Mouse (Mus musculus) liver, embryonic 15.5 days (tissue): Measurements from ENCODE around the gene Rtn4. TPM values are rescaled to one million over a fixed set of nuclear protein-coding genes. Genes with fewer than 3 reads are reported as not detected.

Experiments used
- ATAC-seq: fragments of 200-750 bp; cut with Nextera tagmentation; 2 replicates; pipeline ENCODE4 v1.8.0; 2017; ENCODE audit warnings: moderate number of reproducible peaks, mild to moderate bottlenecking, moderate library complexity; ENCODE audit not compliant: insufficient read depth
- H3K27ac ChIP-seq: fragments of 300-500 bp; sonication (generic); replicated peaks from 2 replicates; pipeline ENCODE4 v1.5.1; 2015; ENCODE audit warnings: mild to moderate bottlenecking, inconsistent platforms
- H3K27me3 ChIP-seq: fragments of 300-500 bp; sonication (generic); 2 replicates; pipeline ENCODE4 v1.6.1; 2015; ENCODE audit warnings: mild to moderate bottlenecking, inconsistent platforms
- H3K36me3 ChIP-seq: fragments of 300-500 bp; sonication (generic); replicated peaks from 2 replicates; pipeline ENCODE4 v1.6.1; 2015; ENCODE audit warnings: moderate library complexity, mild to moderate bottlenecking, inconsistent platforms
- H3K4me1 ChIP-seq: fragments of 300-500 bp; sonication (generic); replicated peaks from 2 replicates; pipeline ENCODE4 v1.6.1; 2015; ENCODE audit warnings: inconsistent platforms
- H3K4me2 ChIP-seq: fragments of 300-500 bp; sonication (generic); 2 replicates; pipeline ENCODE4 v1.6.1; 2015; ENCODE audit warnings: moderate library complexity, mild to moderate bottlenecking, inconsistent platforms
- H3K4me3 ChIP-seq: fragments of 300-500 bp; sonication (generic); replicated peaks from 2 replicates; pipeline ENCODE4 v1.5.1; 2015; ENCODE audit warnings: mild to moderate bottlenecking, inconsistent platforms
- H3K9ac ChIP-seq: fragments of 300-500 bp; sonication (generic); 2 replicates; pipeline ENCODE4 v1.6.1; 2015; ENCODE audit warnings: moderate library complexity, mild to moderate bottlenecking, inconsistent platforms
- H3K9me3 ChIP-seq: fragments of 300-500 bp; sonication (generic); replicated peaks from 2 replicates; pipeline ENCODE4 v1.6.1; 2016; ENCODE audit warnings: inconsistent platforms
- WGBS: fragments of 180-500 bp; shearing (Covaris S2); methylation state at CpG from one replicate; pipeline ENCODE4 v1.1.7; 2015; ENCODE audit warnings: mixed read lengths; ENCODE audit not compliant: insufficient replicate concordance; 5-methylcytosine and 5-hydroxymethylcytosine counted together
- polyA plus RNA-seq: library from polyadenylated mRNA; unstranded; fragments of >200 nt; fragmentation: Nextera tagmentation; extraction: Ambion mirVana; gene quantifications from 2 replicates; pipeline ENCODE4 v1.2.1, GENCODE M21; 2015

The Rtn4 gene
- polyA plus RNA-seq, 1 experiment from 2014 or later = 12.0 TPM

GRCm38 (mm10) chr11:29714114-29714513 is 21.4 kb downstream of the Rtn4 start:
- Histone ChIP-seq H3K9ac (no peak overlapping the region), H3K36me3 (no peaks in the 10 kb centered on the region), H3K4me3 (no peak overlapping the region), H3K27ac (no peak overlapping the region), H3K4me1 (peaks cover 6% of the 10 kb centered on the region; the same call in 1 of the 2 replicates), H3K27me3 (no peaks in the 10 kb centered on the region), H3K4me2 (no peak overlapping the region), H3K9me3 (no peaks in the 10 kb centered on the region)
- ATAC-seq = no peak
- WGBS = 72% methylated on average over 7 of the region's 7 CpGs

GRCm38 (mm10) chr11:29714789-29715188 is 22.0 kb downstream of the Rtn4 start:
- H3K27ac ChIP-seq = no peak overlapping the region
- no peak for ATAC-seq
- H3K4me2 ChIP-seq = no peak overlapping the region
- no peaks in the 10 kb centered on the region for H3K27me3 ChIP-seq
- H3K4me3 ChIP-seq = no peak overlapping the region
- no peak overlapping the region for H3K9ac ChIP-seq
- no peaks in the 10 kb centered on the region for H3K9me3 ChIP-seq
- peaks cover 6% of the 10 kb centered on the region; the same call in 1 of the 2 replicates for H3K4me1 ChIP-seq
- no peaks in the 10 kb centered on the region for H3K36me3 ChIP-seq
- 84% methylated on average over 2 of the region's 2 CpGs for WGBS

GRCm38 (mm10) chr11:29715499-29715898 is 22.8 kb downstream of the Rtn4 start:
- Histone ChIP-seq H3K9ac (no peak overlapping the region), H3K4me2 (no peak overlapping the region), H3K4me3 (no peak overlapping the region), H3K27me3 (no peaks in the 10 kb centered on the region), H3K4me1 (peaks cover 6% of the 10 kb centered on the region; the same call in 1 of the 2 replicates), H3K27ac (no peak overlapping the region), H3K36me3 (no peaks in the 10 kb centered on the region), H3K9me3 (no peaks in the 10 kb centered on the region)
- WGBS = 81% methylated on average over 3 of the region's 3 CpGs
- ATAC-seq = no peak

- Histone ChIP-seq H3K4me2 (no peak overlapping the region), H3K27me3 (no peaks in the 10 kb centered on the region), H3K9ac (no peak overlapping the region), H3K27ac (no peak overlapping the region), H3K9me3 (no peaks in the 10 kb centered on the region), H3K4me3 (no peak overlapping the region), H3K4me1 (peaks cover 6% of the 10 kb centered on the region; the same call in 1 of the 2 replicates), H3K36me3 (no peaks in the 10 kb centered on the region)
- 63% methylated on average over 6 of the region's 6 CpGs for WGBS
- no peak for ATAC-seq
Measured at GRCm38 (mm10) chr11:29718541-29718940, 25.8 kb downstream of the Rtn4 start.

GRCm38 (mm10) chr11:29719597-29719996 is 26.9 kb downstream of the Rtn4 start:
- ATAC-seq = no peak
- Histone ChIP-seq H3K36me3 (no peaks in the 10 kb centered on the region), H3K4me2 (no peak overlapping the region), H3K4me3 (no peak overlapping the region), H3K27ac (no peak overlapping the region), H3K4me1 (peaks cover 6% of the 10 kb centered on the region; the same call in 1 of the 2 replicates), H3K9me3 (no peaks in the 10 kb centered on the region), H3K9ac (no peak overlapping the region), H3K27me3 (no peaks in the 10 kb centered on the region)
- WGBS = 44% methylated on average over 1 of the region's 1 CpGs

- Histone ChIP-seq H3K4me3 (no peak overlapping the region), H3K9ac (no peak overlapping the region), H3K9me3 (no peaks in the 10 kb centered on the region), H3K4me1 (no peaks in the 10 kb centered on the region; the same call in 1 of the 2 replicates), H3K27ac (no peak overlapping the region), H3K4me2 (no peak overlapping the region), H3K36me3 (no peaks in the 10 kb centered on the region), H3K27me3 (no peaks in the 10 kb centered on the region)
- no peak for ATAC-seq
- WGBS = 79% methylated on average over 2 of the region's 2 CpGs
Measured at GRCm38 (mm10) chr11:29724213-29724612, 31.5 kb downstream of the Rtn4 start.

GRCm38 (mm10) chr11:29725167-29725566 is 32.4 kb downstream of the Rtn4 start:
- Histone ChIP-seq H3K4me3 (no peak overlapping the region), H3K4me2 (no peak overlapping the region), H3K9me3 (no peaks in the 10 kb centered on the region), H3K27me3 (no peaks in the 10 kb centered on the region), H3K27ac (no peak overlapping the region), H3K36me3 (no peaks in the 10 kb centered on the region), H3K4me1 (no peaks in the 10 kb centered on the region; the same call in 1 of the 2 replicates), H3K9ac (no peak overlapping the region)
- ATAC-seq = no peak

GRCm38 (mm10) chr11:29725610-29726009 is 32.9 kb downstream of the Rtn4 start:
- Histone ChIP-seq H3K9ac (no peak overlapping the region), H3K4me1 (no peaks in the 10 kb centered on the region; the same call in 1 of the 2 replicates), H3K4me3 (no peak overlapping the region), H3K9me3 (no peaks in the 10 kb centered on the region), H3K27ac (no peak overlapping the region), H3K27me3 (no peaks in the 10 kb centered on the region), H3K4me2 (no peak overlapping the region), H3K36me3 (no peaks in the 10 kb centered on the region)
- no peak for ATAC-seq
- WGBS = 72% methylated on average over 1 of the region's 1 CpGs

- ATAC-seq = no peak
- Histone ChIP-seq H3K4me3 (no peak overlapping the region), H3K36me3 (no peaks in the 10 kb centered on the region), H3K4me1 (no peaks in the 10 kb centered on the region; the same call in 1 of the 2 replicates), H3K9ac (no peak overlapping the region), H3K27me3 (no peaks in the 10 kb centered on the region), H3K27ac (no peak overlapping the region), H3K4me2 (no peak overlapping the region), H3K9me3 (no peaks in the 10 kb centered on the region)
- WGBS = 44% methylated on average over 1 of the region's 1 CpGs
Measured at GRCm38 (mm10) chr11:29727901-29728300, 35.2 kb downstream of the Rtn4 start.

GRCm38 (mm10) chr11:29739752-29740151 is 47.0 kb downstream of the Rtn4 start:
- WGBS = 69% methylated on average over 2 of the region's 2 CpGs
- Histone ChIP-seq H3K27me3 (no peaks in the 10 kb centered on the region), H3K4me3 (no peak overlapping the region), H3K9ac (no peak overlapping the region), H3K36me3 (peaks cover 16% of the 10 kb centered on the region; the same call in 1 of the 2 replicates), H3K4me2 (no peak overlapping the region), H3K27ac (no peak overlapping the region), H3K9me3 (no peaks in the 10 kb centered on the region), H3K4me1 (no peaks in the 10 kb centered on the region)
- ATAC-seq = no peak

- WGBS = 77% methylated on average over 5 of the region's 5 CpGs
- no peak overlapping the region for H3K4me3 ChIP-seq
Measured at GRCm38 (mm10) chr11:29744760-29745430, 52.1 kb downstream of the Rtn4 start.

GRCm38 (mm10) chr11:29745513-29745912 is 52.8 kb downstream of the Rtn4 start:
- no peak overlapping the region for H3K4me2 ChIP-seq
- ATAC-seq = no peak
- H3K27ac ChIP-seq = no peak overlapping the region
- H3K4me1 ChIP-seq = no peaks in the 10 kb centered on the region
- peaks cover 20% of the 10 kb centered on the region for H3K36me3 ChIP-seq
- no peak overlapping the region for H3K4me3 ChIP-seq
- no peaks in the 10 kb centered on the region for H3K27me3 ChIP-seq
- no peak overlapping the region for H3K9ac ChIP-seq
- no peaks in the 10 kb centered on the region for H3K9me3 ChIP-seq
- 72% methylated on average over 2 of the region's 2 CpGs for WGBS

More at GRCm38 (mm10) chr11:29744760-29745430, 52.1 kb downstream of the Rtn4 start:
- no peak overlapping the region for H3K27ac ChIP-seq
- H3K27me3 ChIP-seq = no peaks in the 10 kb centered on the region
- no peaks in the 10 kb centered on the region for H3K9me3 ChIP-seq
- no peak for ATAC-seq
- H3K36me3 ChIP-seq = peaks cover 20% of the 10 kb centered on the region
- H3K4me2 ChIP-seq = no peak overlapping the region
- H3K4me1 ChIP-seq = no peaks in the 10 kb centered on the region
- H3K9ac ChIP-seq = no peak overlapping the region
